Mouse (Mus musculus): ENCODE measurements around the gene Nfix. TPM values are rescaled to one million over a fixed set of nuclear protein-coding genes. Genes with fewer than 3 reads are reported as not detected.
A peak's percentile ranks its signal among the peaks of the same experiment; 100 is the strongest.

Nfix gene
- polyA plus RNA-seq, 1 experiment from 2014 or later: 0.49 TPM

DNA sequence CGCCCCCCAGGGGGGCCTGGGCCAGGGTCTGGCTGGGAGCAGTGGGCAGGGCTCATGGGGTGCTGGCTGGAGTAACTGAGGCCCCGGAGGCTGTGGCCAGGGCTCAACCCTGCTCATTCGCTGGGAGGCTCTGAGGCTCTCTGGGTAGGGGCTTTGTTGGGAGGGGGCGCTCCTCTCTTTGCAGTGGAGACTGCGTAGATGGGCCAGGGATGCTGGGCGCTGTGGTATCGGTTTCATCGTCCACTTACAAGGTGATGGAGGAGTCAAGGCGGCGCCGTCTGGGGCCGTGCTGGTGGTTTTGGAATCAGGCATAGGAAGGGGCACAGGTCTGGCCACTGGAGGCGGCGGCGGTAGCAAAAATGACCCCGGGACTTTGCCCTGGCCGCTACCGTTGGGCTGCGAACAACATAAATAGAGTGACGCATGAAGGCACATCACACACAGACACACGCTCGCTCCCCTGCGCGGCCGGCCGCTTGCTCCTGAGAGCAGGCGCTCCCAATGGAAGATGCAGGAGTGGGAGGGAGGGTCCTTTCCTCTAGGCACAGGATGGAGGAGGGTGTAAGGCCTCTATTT, 84.2 kb downstream of the Nfix start:
- Histone ChIP-seq H3K27me3 (ENCODE audit: low read depth, poor library complexity, severe bottlenecking) (peaks cover 100% of the 10 kb centered on the region), H3K36me3 (no peaks in the 10 kb centered on the region), H3K9me3 (replicated peaks) (no peaks in the 10 kb centered on the region), H3K4me3 (peak overlapping the region; percentile 32), H3K27ac (replicated peaks) (no peak overlapping the region; the same call in 1 of the 2 replicates), H3K4me1 (peaks cover 47% of the 10 kb centered on the region)
- DNase-seq (ENCODE audit: low spot score): no peak
- 2% methylated on average over 27 of the region's 27 CpGs for WGBS

DNA sequence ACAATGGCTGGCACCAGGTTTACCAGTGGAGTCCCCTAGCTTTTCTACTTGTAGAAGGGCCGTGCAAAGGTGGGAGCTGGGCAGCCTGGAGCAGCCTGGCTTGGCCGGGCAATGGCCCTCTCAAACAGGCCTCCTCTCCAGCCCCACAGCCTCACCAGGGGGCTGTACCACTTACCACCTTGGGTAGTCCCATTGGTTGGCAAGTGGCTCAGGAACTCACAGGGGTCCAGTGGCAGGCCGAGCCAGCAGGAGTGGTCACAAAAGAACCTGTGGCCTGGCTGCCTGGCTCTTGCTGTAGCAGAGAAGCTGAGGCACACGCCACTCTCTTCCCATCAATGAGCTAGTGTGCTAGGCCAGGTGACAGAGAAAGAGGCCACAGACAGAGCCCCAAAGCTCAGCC, 86.0 kb downstream of the Nfix start:
- H3K9me3 ChIP-seq (replicated peaks): no peaks in the 10 kb centered on the region
- H3K27ac ChIP-seq (replicated peaks): peak overlapping the region; percentile 80; the same call in 1 of the 2 replicates
- DNase-seq (ENCODE audit: low spot score): no peak
- no peaks in the 10 kb centered on the region for H3K36me3 ChIP-seq
- no peak overlapping the region for H3K4me3 ChIP-seq
- H3K27me3 ChIP-seq (ENCODE audit: low read depth, poor library complexity, severe bottlenecking): peaks cover 100% of the 10 kb centered on the region
- H3K4me1 ChIP-seq: peaks cover 56% of the 10 kb centered on the region
- 66% methylated on average over 4 of the region's 4 CpGs for WGBS

DNA sequence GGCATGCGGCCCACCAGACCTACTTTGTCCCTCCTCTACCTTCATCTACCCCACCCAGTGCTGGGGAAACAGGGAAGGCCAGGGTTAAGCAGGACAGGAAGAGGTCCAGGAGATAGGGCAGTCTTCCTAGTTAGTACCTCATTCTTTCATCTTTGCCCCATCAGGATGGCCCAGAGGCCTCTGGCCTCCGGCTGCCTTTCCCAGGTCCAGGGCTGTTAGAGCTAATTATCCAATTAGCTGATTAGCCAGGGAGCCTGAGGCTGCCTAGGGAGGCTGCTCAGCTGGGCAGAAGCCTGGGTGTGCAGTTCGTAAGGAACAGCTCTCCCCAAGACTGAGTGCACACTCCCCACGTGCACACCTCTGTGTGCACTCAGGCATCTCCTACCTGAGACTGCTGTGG, 86.8 kb downstream of the Nfix start:
- Histone ChIP-seq H3K27me3 (ENCODE audit: low read depth, poor library complexity, severe bottlenecking) (peaks cover 100% of the 10 kb centered on the region), H3K4me1 (peaks cover 64% of the 10 kb centered on the region)
- WGBS: 53% methylated on average over 4 of the region's 4 CpGs

DNA sequence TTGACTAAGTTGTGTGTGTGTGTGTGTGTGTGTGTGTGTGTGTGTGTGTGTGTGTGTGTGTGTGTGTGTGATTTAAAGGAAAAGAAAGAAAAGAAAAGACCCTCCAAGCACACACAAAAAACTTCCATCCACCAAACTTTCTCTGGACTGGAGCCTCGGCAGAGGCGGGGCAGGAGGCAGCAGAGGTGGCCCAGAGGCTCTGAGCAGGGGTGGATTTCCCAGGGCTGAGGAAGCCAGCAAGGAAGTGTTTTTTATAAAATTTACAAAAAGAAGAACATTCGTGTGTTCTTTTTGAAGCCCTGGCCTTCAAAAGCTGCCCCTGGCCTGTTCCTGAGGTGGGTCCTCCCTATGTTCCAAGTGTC, 87.4 kb downstream of the Nfix start:
- DNase-seq (ENCODE audit: low spot score): no peak
- Histone ChIP-seq H3K4me1 (peaks cover 70% of the 10 kb centered on the region), H3K36me3 (no peaks in the 10 kb centered on the region), H3K27ac (replicated peaks) (peak overlapping the region; percentile 80), H3K9me3 (replicated peaks) (no peaks in the 10 kb centered on the region), H3K4me3 (no peak overlapping the region), H3K27me3 (ENCODE audit: low read depth, poor library complexity, severe bottlenecking) (peaks cover 100% of the 10 kb centered on the region)
- 39% methylated on average over 3 of the region's 3 CpGs for WGBS

More for the DNA sequence above, 86.8 kb downstream of the Nfix start:
- H3K9me3 ChIP-seq (replicated peaks): no peaks in the 10 kb centered on the region
- no peaks in the 10 kb centered on the region for H3K36me3 ChIP-seq
- H3K4me3 ChIP-seq: no peak overlapping the region
- peak overlapping the region; percentile 80 for H3K27ac ChIP-seq (replicated peaks)
- no peak for DNase-seq (ENCODE audit: low spot score)

DNA sequence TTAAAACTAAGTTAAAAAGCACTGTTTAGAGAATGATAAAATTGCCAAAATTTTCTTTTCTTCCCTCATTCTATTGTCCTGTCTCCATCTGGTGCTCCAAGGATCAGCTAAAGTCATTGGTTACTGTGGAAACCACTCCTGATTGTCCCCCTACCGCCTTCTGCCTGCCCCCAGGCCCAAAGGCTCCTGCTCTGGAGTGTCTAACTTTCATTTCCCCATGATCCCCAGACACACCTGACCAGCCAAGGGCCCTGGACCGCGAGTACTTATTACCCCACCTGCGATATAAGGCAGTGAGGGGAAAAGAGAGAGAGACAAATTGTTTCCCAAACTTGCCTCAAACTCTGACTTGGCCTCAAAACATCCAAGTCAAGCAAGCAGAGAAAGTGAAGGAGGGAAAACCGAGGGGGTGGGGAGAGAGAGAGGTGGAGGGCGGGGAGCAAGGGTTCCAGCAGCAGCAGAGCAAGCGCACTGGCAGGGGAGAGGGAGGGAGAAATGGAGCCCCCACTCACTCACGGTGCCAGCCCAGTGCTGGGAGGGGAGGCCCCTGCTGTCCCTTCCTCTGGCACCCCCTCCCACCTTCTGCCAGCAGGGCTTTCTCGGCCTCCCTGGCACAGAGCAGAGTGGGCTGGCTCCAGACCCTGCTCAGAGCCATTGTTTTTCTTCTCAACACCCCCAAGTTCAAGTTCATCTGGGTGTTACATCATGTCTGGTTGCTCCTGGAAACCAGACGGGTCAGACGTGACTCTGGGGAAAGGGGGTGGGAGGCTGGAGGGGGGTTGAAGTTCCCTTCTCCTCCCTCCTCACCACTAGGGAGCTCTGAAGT, 88.0 kb downstream of the Nfix start:
- peak; percentile 60 for DNase-seq (ENCODE audit: low spot score)
- Histone ChIP-seq H3K9me3 (replicated peaks) (no peaks in the 10 kb centered on the region), H3K4me1 (peaks cover 76% of the 10 kb centered on the region), H3K27me3 (ENCODE audit: low read depth, poor library complexity, severe bottlenecking) (peaks cover 100% of the 10 kb centered on the region), H3K27ac (replicated peaks) (peak overlapping the region; percentile 85), H3K36me3 (no peaks in the 10 kb centered on the region), H3K4me3 (peak overlapping the region; percentile 37)
- WGBS: 22% methylated on average over 11 of the region's 11 CpGs

DNA sequence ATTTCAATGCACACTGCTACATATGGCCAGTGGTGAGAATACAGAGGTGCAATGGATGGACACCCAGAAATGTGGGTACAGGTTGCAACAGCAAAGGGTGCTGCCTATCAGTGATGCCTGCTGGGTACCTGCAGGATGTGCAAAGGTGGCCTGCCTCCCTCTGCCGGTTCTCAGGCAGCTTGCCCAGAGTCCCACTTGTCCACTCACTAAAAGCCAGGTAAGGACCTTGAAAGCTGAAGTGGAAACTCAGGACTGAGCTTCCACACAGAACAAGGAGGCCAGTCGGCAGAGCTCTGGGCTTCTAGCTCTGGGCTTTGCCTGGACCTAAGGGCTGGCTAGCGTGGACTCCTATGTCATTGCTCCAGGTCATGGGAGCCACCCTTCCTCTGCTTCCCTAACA, 88.8 kb downstream of the Nfix start:
- Histone ChIP-seq H3K4me3 (0 out of 2 replicates have a peak overlapping the region, but pooled peaks have one; percentile 37), H3K4me1 (peaks cover 84% of the 10 kb centered on the region), H3K9me3 (replicated peaks) (no peaks in the 10 kb centered on the region), H3K27ac (replicated peaks) (peak overlapping the region; percentile 85), H3K27me3 (ENCODE audit: low read depth, poor library complexity, severe bottlenecking) (peaks cover 100% of the 10 kb centered on the region), H3K36me3 (no peaks in the 10 kb centered on the region)
- no peak for DNase-seq (ENCODE audit: low spot score)
- 47% methylated on average over 3 of the region's 3 CpGs for WGBS

DNA sequence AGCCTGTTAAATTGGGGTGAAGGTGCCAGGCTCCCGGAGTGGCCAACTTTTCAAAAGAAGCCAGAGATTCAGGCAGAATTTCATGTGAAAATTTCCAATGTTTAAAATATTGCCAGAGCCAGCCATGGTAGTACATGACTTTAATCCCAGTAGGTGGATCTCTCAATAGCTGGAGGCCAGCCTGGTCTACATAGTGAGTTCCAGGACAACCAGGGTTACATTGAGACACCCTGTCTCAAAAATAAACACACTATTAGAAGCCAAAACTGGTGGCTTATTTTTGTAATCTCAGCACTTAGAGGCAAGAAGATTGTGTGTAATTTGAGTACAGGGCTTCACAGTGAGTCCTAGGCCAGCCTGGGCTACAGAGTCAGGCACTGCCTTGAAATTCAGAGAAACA, 90.2 kb downstream of the Nfix start:
- H3K4me1 ChIP-seq: peaks cover 85% of the 10 kb centered on the region
- H3K9me3 ChIP-seq (replicated peaks): no peaks in the 10 kb centered on the region
- no peak for DNase-seq (ENCODE audit: low spot score)
- 93% methylated on average over 1 of the region's 1 CpGs for WGBS
- no peak overlapping the region for H3K27ac ChIP-seq (replicated peaks)
- peaks cover 100% of the 10 kb centered on the region for H3K27me3 ChIP-seq (ENCODE audit: low read depth, poor library complexity, severe bottlenecking)
- H3K4me3 ChIP-seq: no peak overlapping the region
- H3K36me3 ChIP-seq: no peaks in the 10 kb centered on the region

DNA sequence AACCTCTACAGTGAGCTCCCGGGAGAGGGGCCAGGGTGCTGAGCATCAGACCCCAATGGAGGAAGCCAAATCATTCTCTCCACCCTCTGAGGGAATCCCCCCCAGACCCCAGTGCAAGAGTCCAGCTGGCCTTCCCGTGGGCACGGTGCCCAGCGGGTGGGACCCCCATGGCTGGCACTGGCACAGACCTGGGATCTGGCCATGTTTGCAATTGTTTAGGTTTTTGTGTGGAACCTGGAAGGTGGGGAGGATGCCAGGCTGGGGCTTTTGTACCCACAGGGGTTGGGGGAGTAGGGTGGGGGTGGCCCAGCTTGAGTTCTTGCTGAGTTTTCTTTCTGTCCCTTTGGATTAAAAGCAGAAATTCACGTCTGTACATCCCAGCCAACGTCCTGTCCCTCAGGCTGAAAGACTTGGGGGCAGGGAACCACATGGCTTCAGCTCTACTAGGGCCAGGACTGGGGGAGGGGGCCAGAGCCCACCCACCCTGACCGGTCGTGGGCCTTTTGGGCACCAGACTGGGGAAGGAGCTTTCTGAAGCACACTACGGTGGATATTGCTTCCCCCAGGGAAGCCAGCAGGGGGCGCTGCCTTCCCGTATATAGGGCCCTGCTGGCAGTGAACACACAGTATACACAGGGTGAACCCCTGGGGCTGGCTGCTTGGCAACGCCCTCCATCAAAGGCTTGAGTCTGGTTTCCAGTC, 91.2 kb downstream of the Nfix start:
- Histone ChIP-seq H3K36me3 (no peaks in the 10 kb centered on the region), H3K4me3 (peak overlapping the region; percentile 16), H3K27me3 (ENCODE audit: low read depth, poor library complexity, severe bottlenecking) (peaks cover 100% of the 10 kb centered on the region), H3K4me1 (peaks cover 85% of the 10 kb centered on the region), H3K9me3 (replicated peaks) (no peaks in the 10 kb centered on the region), H3K27ac (replicated peaks) (peak overlapping the region; percentile 57; the same call in 1 of the 2 replicates)
- WGBS: 11% methylated on average over 12 of the region's 12 CpGs
- DNase-seq (ENCODE audit: low spot score): peak; percentile 90

DNA sequence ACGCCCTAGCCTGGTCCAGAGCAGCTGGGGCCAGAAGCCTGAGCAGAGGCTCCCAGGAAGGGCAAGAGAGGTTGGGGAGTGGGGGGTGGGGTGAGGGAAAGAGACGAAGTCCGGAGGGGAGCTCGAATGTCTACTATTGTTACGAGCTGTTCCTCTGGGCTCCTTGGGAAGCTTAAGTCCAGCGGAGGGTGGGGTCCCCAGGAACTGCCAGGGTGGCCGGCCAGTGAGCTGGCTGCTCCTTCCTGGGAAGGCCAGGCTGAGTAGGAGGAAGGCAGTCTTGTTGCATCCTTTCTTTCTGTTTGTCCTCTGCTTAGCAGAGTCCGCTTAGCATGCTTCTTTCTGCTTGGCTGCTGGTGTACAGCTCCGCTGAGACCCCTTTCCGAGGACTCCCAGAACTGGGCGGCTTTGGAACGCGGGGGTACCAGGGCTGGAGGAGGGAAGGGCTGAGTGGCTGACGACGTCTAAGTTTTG, 92.0 kb downstream of the Nfix start:
- DNase-seq (ENCODE audit: low spot score): peak; percentile 54
- Histone ChIP-seq H3K36me3 (no peaks in the 10 kb centered on the region), H3K27me3 (ENCODE audit: low read depth, poor library complexity, severe bottlenecking) (peaks cover 100% of the 10 kb centered on the region), H3K4me3 (peak overlapping the region; percentile 39), H3K9me3 (replicated peaks) (no peaks in the 10 kb centered on the region), H3K27ac (replicated peaks) (peak overlapping the region; percentile 14; the same call in 1 of the 2 replicates), H3K4me1 (peaks cover 81% of the 10 kb centered on the region)
- 1% methylated on average over 15 of the region's 15 CpGs for WGBS

DNA sequence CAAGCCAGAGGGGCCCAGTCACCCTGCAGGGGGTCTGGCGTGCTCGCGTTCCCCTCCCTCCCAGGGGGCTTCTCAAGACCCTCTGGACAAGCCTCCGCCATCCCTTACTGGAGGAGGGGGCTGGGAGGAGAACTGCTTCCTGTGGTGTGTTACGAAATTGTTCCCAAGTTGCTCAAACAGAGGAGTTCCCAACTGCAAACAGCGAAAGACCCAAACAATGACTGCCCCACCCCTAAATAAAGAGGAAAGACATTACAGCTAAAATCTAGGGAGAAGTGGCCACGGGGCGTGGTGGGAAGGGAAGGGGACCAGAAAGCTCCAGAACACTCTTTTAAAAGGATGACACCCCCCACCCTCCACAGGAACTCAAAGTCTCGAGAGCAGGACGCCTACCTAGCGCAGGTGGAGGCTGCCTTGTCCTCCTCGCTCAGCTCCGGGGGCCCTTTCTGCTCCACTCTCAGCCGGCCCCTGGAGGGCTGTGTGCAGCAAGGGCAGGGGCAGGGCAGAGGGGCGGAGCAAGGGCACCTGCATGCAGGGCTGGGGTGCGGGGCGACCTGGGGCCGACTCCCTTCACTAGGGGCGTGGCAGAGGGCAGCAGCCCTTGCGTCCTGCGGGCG, 92.8 kb downstream of the Nfix start:
- peak; percentile 48 for DNase-seq (ENCODE audit: low spot score)
- under 1% methylated on average over 22 of the region's 22 CpGs for WGBS
- Histone ChIP-seq H3K36me3 (no peaks in the 10 kb centered on the region), H3K4me1 (peaks cover 73% of the 10 kb centered on the region), H3K9me3 (replicated peaks) (no peaks in the 10 kb centered on the region), H3K4me3 (peak overlapping the region; percentile 39), H3K27me3 (ENCODE audit: low read depth, poor library complexity, severe bottlenecking) (peaks cover 100% of the 10 kb centered on the region), H3K27ac (replicated peaks) (peak overlapping the region; percentile 69; the same call in 1 of the 2 replicates)

DNA sequence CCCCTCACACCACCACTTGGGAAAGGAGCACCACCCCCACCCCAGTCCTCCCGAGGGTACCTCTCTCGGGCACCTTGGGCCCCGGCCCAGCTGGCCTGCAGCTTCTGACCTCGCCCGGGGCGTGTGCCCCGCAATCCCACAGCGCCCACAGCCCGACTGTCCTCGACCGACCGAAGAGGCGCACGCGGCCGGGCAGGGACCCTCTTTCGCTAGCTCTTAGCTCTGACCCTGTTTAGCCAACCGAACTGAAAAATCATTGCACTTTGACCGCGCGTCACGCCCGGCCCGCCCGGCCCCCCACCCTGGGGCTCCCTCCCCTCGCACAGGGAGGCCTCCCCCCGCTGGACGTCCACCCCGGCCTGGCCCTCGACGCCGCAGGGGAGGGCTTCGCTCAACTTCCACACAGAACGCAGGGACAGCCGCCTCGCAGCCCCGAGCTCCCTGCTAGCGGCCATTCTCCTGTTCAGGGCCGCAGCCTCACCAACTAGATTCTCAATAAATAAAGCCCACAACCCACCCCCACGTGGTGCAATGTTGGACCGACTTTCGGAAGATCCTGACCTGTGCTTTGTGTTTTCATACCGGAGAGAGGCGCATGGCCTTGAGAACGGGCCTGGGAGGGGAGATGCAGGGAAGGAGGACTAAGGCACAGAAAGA, 93.4 kb downstream of the Nfix start:
- Histone ChIP-seq H3K4me3 (peak overlapping the region; percentile 39), H3K9me3 (replicated peaks) (no peaks in the 10 kb centered on the region), H3K36me3 (no peaks in the 10 kb centered on the region), H3K27ac (replicated peaks) (peak overlapping the region; percentile 69), H3K27me3 (ENCODE audit: low read depth, poor library complexity, severe bottlenecking) (peaks cover 100% of the 10 kb centered on the region), H3K4me1 (peaks cover 70% of the 10 kb centered on the region)
- under 1% methylated on average over 45 of the region's 45 CpGs for WGBS
- DNase-seq (ENCODE audit: low spot score): peak; percentile 72

DNA sequence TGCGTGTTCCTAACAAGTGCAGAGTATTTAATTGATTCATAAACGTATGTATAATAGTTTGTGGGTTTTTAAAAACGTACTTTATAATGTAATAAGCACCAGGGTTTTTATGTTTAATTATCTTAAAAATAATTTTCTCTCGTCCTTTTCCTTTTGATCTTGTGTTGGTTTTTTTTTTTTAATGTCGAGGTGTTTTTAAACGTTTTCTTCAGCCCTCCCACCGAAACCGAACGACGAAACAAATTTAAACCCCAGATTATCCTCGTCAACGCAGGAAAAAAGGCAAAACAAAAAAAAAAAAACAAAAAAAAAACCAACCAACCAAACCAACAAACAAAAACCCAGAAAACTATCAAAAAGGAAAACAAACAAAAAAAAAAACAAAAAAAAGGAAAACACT, 94.2 kb downstream of the Nfix start:
- peaks cover 70% of the 10 kb centered on the region for H3K4me1 ChIP-seq
- no peak for DNase-seq (ENCODE audit: low spot score)
- peak overlapping the region; percentile 37; the same call in 1 of the 2 replicates for H3K4me3 ChIP-seq
- H3K9me3 ChIP-seq (replicated peaks): no peaks in the 10 kb centered on the region
- H3K36me3 ChIP-seq: no peaks in the 10 kb centered on the region
- WGBS: under 1% methylated on average over 12 of the region's 12 CpGs
- H3K27ac ChIP-seq (replicated peaks): no peak overlapping the region
- peaks cover 100% of the 10 kb centered on the region for H3K27me3 ChIP-seq (ENCODE audit: low read depth, poor library complexity, severe bottlenecking)

All from midbrain, embryonic 10.5 days (tissue).